Mouse (Mus musculus): ENCODE data around the gene Adgrg3.
"Not testable (repeated sequence)": the region's sequence is repeated elsewhere in the genome, so short reads cannot be mapped to it uniquely, and the experiment has no call there.

Adgrg3 gene

GRCm38 (mm10) chr8:95024387-95024786 lies 6.9 kb downstream of the Adgrg3 start:
- no peak for DNase-seq (ENCODE audit: low spot score in 2 of 2)

GRCm38 (mm10) chr8:95025421-95025820 lies 7.9 kb downstream of the Adgrg3 start:
- no peak for DNase-seq (ENCODE audit: low spot score in 2 of 2)

- DNase-seq (ENCODE audit: low spot score in 2 of 2) = not testable (repeated sequence)
These were observed 10.9 kb downstream of the Adgrg3 start for GRCm38 (mm10) chr8:95028391-95028790.

GRCm38 (mm10) chr8:95037106-95037925 lies 19.8 kb downstream of the Adgrg3 start:
- DNase-seq (ENCODE audit: low spot score in 2 of 2) = peak; percentile 42 to 61

GRCm38 (mm10) chr8:95041883-95042784 lies 24.6 kb downstream of the Adgrg3 start:
- no peak for DNase-seq (ENCODE audit: low spot score in 2 of 2)

- no peak for DNase-seq (ENCODE audit: low spot score in 2 of 2)
These were observed 27.3 kb downstream of the Adgrg3 start for GRCm38 (mm10) chr8:95044811-95045210.

- DNase-seq (ENCODE audit: low spot score in 2 of 2) = no peak
These were observed 29.5 kb downstream of the Adgrg3 start for GRCm38 (mm10) chr8:95046982-95047381.

- no peak for DNase-seq (ENCODE audit: low spot score in 2 of 2)
These were observed 30.6 kb downstream of the Adgrg3 start for GRCm38 (mm10) chr8:95047884-95048680.

GRCm38 (mm10) chr8:95049636-95050035 lies 32.1 kb downstream of the Adgrg3 start:
- DNase-seq (ENCODE audit: low spot score in 2 of 2) = no peak

- no peak for DNase-seq (ENCODE audit: low spot score in 2 of 2)
These were observed 36.9 kb downstream of the Adgrg3 start for GRCm38 (mm10) chr8:95054438-95054837.

GRCm38 (mm10) chr8:95054927-95055510 lies 37.5 kb downstream of the Adgrg3 start, which contains the start of gene Drc7:
Gene Drc7, plus strand, starts transcription at chr8:95055103.
- peak; percentile 13 to 16 for DNase-seq (ENCODE audit: low spot score in 2 of 2)

GRCm38 (mm10) chr8:95056414-95056813 lies 38.9 kb downstream of the Adgrg3 start:
- no peak for DNase-seq (ENCODE audit: low spot score in 2 of 2)

- no peak for DNase-seq (ENCODE audit: low spot score in 2 of 2)
These were observed 41.2 kb downstream of the Adgrg3 start for GRCm38 (mm10) chr8:95058661-95059060.

GRCm38 (mm10) chr8:95059812-95060533 lies 42.5 kb downstream of the Adgrg3 start:
- DNase-seq (ENCODE audit: low spot score in 2 of 2) = no peak

- no peak for DNase-seq (ENCODE audit: low spot score in 2 of 2)
These were observed 47.0 kb downstream of the Adgrg3 start for GRCm38 (mm10) chr8:95064531-95064930.

- peak; percentile 26 to 29 for DNase-seq (ENCODE audit: low spot score in 2 of 2)
These were observed 50.1 kb downstream of the Adgrg3 start for GRCm38 (mm10) chr8:95067582-95067981.

- DNase-seq (ENCODE audit: low spot score in 2 of 2) = no peak
These were observed 58.0 kb downstream of the Adgrg3 start for GRCm38 (mm10) chr8:95075504-95075903.

GRCm38 (mm10) chr8:95076151-95076550 lies 58.7 kb downstream of the Adgrg3 start:
- no peak for DNase-seq (ENCODE audit: low spot score in 2 of 2)

- no peak for DNase-seq (ENCODE audit: low spot score in 2 of 2)
These were observed 60.6 kb downstream of the Adgrg3 start for GRCm38 (mm10) chr8:95078055-95078454.

GRCm38 (mm10) chr8:95079305-95079704 lies 61.8 kb downstream of the Adgrg3 start:
- DNase-seq (ENCODE audit: low spot score in 2 of 2) = no peak

Measured in frontal cortex, postnatal 36 days (tissue).